Mouse (Mus musculus): Measurements from ENCODE around the gene Arhgef3. TPM values are rescaled to one million over a fixed set of nuclear protein-coding genes. Genes with fewer than 3 reads are reported as not detected.

Gene Arhgef3
- polyA plus RNA-seq, 1 experiment = 17.3 TPM

GRCm38 (mm10) chr14:27228941-27229371 lies 114.3 kb downstream of the Arhgef3 start:
- no peaks in the 10 kb centered on the region for H3K27me3 ChIP-seq (replicated peaks; ENCODE audit: control insufficient read depth, insufficient read depth, low read length)
- peaks cover 11% of the 10 kb centered on the region for H3K4me1 ChIP-seq (ENCODE audit: control insufficient read depth, insufficient read depth, low read length)
- no peaks in the 10 kb centered on the region for H3K36me3 ChIP-seq (ENCODE audit: control insufficient read depth, insufficient read depth, low read length)
- TF ChIP-seq CTCF (conservative IDR thresholded peaks at IDR 0.05; ENCODE audit: insufficient read depth, insufficient read length, low read depth, low read length) (no peak), POLR2A (IDR thresholded peaks at IDR 0.05; ENCODE audit: low read depth, low read length) (no peak)
- WGBS = 67% methylated on average over 5 of the region's 5 CpGs
- no peak for DNase-seq
- H3K27ac ChIP-seq (ENCODE audit: insufficient read depth, low read depth, low read length) = no peak overlapping the region
- no peak overlapping the region for H3K4me3 ChIP-seq (ENCODE audit: insufficient read depth, low read depth, low read length)

- H3K4me1 ChIP-seq (ENCODE audit: control insufficient read depth, insufficient read depth, low read length) = peaks cover 11% of the 10 kb centered on the region
- H3K27ac ChIP-seq (ENCODE audit: insufficient read depth, low read depth, low read length) = no peak overlapping the region
- no peak overlapping the region for H3K4me3 ChIP-seq (ENCODE audit: insufficient read depth, low read depth, low read length)
- peak; percentile 61 for DNase-seq
- TF ChIP-seq POLR2A (IDR thresholded peaks at IDR 0.05; ENCODE audit: low read depth, low read length) (no peak), CTCF (conservative IDR thresholded peaks at IDR 0.05; ENCODE audit: insufficient read depth, insufficient read length, low read depth, low read length) (no peak)
- WGBS = 36% methylated on average over 16 of the region's 16 CpGs
- no peaks in the 10 kb centered on the region for H3K36me3 ChIP-seq (ENCODE audit: control insufficient read depth, insufficient read depth, low read length)
- no peaks in the 10 kb centered on the region for H3K27me3 ChIP-seq (replicated peaks; ENCODE audit: control insufficient read depth, insufficient read depth, low read length)
Measured at GRCm38 (mm10) chr14:27229441-27230147, 114.9 kb downstream of the Arhgef3 start.

GRCm38 (mm10) chr14:27230262-27231022 lies 115.7 kb downstream of the Arhgef3 start:
- peak overlapping the region; percentile 28 for H3K27ac ChIP-seq (ENCODE audit: insufficient read depth, low read depth, low read length)
- H3K4me1 ChIP-seq (ENCODE audit: control insufficient read depth, insufficient read depth, low read length) = peaks cover 15% of the 10 kb centered on the region
- 34% methylated on average over 18 of the region's 18 CpGs for WGBS
- DNase-seq = peak; percentile 63
- TF ChIP-seq CTCF (conservative IDR thresholded peaks at IDR 0.05; ENCODE audit: insufficient read depth, insufficient read length, low read depth, low read length) = no peak
- TF ChIP-seq POLR2A (IDR thresholded peaks at IDR 0.05; ENCODE audit: low read depth, low read length) = no peak
- no peaks in the 10 kb centered on the region for H3K27me3 ChIP-seq (replicated peaks; ENCODE audit: control insufficient read depth, insufficient read depth, low read length)
- no peaks in the 10 kb centered on the region for H3K36me3 ChIP-seq (ENCODE audit: control insufficient read depth, insufficient read depth, low read length)
- no peak overlapping the region for H3K4me3 ChIP-seq (ENCODE audit: insufficient read depth, low read depth, low read length)

GRCm38 (mm10) chr14:27231506-27231905 lies 116.8 kb downstream of the Arhgef3 start:
- no peak overlapping the region for H3K27ac ChIP-seq (ENCODE audit: insufficient read depth, low read depth, low read length)
- H3K4me1 ChIP-seq (ENCODE audit: control insufficient read depth, insufficient read depth, low read length) = peaks cover 17% of the 10 kb centered on the region
- no peaks in the 10 kb centered on the region for H3K27me3 ChIP-seq (replicated peaks; ENCODE audit: control insufficient read depth, insufficient read depth, low read length)
- TF ChIP-seq POLR2A (IDR thresholded peaks at IDR 0.05; ENCODE audit: low read depth, low read length) (no peak), CTCF (conservative IDR thresholded peaks at IDR 0.05; ENCODE audit: insufficient read depth, insufficient read length, low read depth, low read length) (no peak)
- 86% methylated on average over 8 of the region's 8 CpGs for WGBS
- no peak for DNase-seq
- no peak overlapping the region for H3K4me3 ChIP-seq (ENCODE audit: insufficient read depth, low read depth, low read length)
- no peaks in the 10 kb centered on the region for H3K36me3 ChIP-seq (ENCODE audit: control insufficient read depth, insufficient read depth, low read length)

GRCm38 (mm10) chr14:27231974-27232780 lies 117.5 kb downstream of the Arhgef3 start:
- no peak for TF ChIP-seq POLR2A (IDR thresholded peaks at IDR 0.05; ENCODE audit: low read depth, low read length)
- TF ChIP-seq CTCF (conservative IDR thresholded peaks at IDR 0.05; ENCODE audit: insufficient read depth, insufficient read length, low read depth, low read length) = no peak
- H3K27me3 ChIP-seq (replicated peaks; ENCODE audit: control insufficient read depth, insufficient read depth, low read length) = no peaks in the 10 kb centered on the region
- no peak overlapping the region for H3K27ac ChIP-seq (ENCODE audit: insufficient read depth, low read depth, low read length)
- DNase-seq = no peak
- no peaks in the 10 kb centered on the region for H3K36me3 ChIP-seq (ENCODE audit: control insufficient read depth, insufficient read depth, low read length)
- WGBS = 89% methylated on average over 25 of the region's 25 CpGs
- no peak overlapping the region for H3K4me3 ChIP-seq (ENCODE audit: insufficient read depth, low read depth, low read length)
- peaks cover 20% of the 10 kb centered on the region for H3K4me1 ChIP-seq (ENCODE audit: control insufficient read depth, insufficient read depth, low read length)

GRCm38 (mm10) chr14:27233056-27233455 lies 118.4 kb downstream of the Arhgef3 start:
- no peaks in the 10 kb centered on the region for H3K27me3 ChIP-seq (replicated peaks; ENCODE audit: control insufficient read depth, insufficient read depth, low read length)
- no peak overlapping the region for H3K27ac ChIP-seq (ENCODE audit: insufficient read depth, low read depth, low read length)
- TF ChIP-seq CTCF (conservative IDR thresholded peaks at IDR 0.05; ENCODE audit: insufficient read depth, insufficient read length, low read depth, low read length) = no peak
- TF ChIP-seq POLR2A (IDR thresholded peaks at IDR 0.05; ENCODE audit: low read depth, low read length) = no peak
- H3K4me1 ChIP-seq (ENCODE audit: control insufficient read depth, insufficient read depth, low read length) = peaks cover 20% of the 10 kb centered on the region
- no peak overlapping the region for H3K4me3 ChIP-seq (ENCODE audit: insufficient read depth, low read depth, low read length)
- WGBS = 90% methylated on average over 7 of the region's 7 CpGs
- DNase-seq = no peak
- no peaks in the 10 kb centered on the region for H3K36me3 ChIP-seq (ENCODE audit: control insufficient read depth, insufficient read depth, low read length)
